Comparison of ENCODE assay signal across 25 mouse cellular contexts in the genomic region with DNA sequence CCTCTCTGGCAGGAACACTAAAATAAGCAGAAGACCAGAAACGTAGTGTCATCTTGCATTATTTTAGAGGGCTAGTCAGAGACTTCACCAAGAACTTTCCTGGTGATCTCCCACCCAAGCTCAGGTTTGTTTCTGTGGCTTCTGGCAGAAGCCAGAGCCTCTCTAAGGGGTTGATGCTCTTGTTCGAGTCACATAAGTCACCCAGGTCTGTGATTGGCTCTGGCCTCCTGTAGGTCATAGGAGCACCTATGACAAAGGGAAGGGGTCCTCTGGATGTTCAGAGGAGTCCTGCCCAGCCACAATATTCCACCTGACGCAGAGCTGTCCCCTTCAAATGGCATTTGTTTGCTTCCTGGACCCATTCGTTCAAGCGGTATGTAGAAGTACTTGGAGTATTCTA. TPM values are rescaled to one million over a fixed set of nuclear protein-coding genes. Genes with fewer than 3 reads are reported as not detected.
DNase-seq lines count a peak whose midpoint lies in the region; ATAC-seq and TF ChIP-seq lines count a peak whose summit lies in the region.
"Had no signal": no experiment of that assay in that cellular context is flagged by ENCODE, and none has a peak within 500 bp of the region (broad histone marks: within the 10 kb centered on the region; RNA-seq: fewer than 3 reads in every experiment).

A gene (plus strand): TSS at position 301 of the 400 bp plus-strand sequence.

- no peak within 1 kb of the TSS for H3K4me3 ChIP-seq in heart, embryonic 12.5 days
- no peak within 1 kb of the TSS for H3K4me3 ChIP-seq in CH12.LX (replicated peaks in 1 of 3; ENCODE audit: low read depth in 2 of 3, low read length in 2 of 3, poor library complexity in 1 of 3)
- no peak within 1 kb of the TSS for H3K4me3 ChIP-seq in midbrain, embryonic 11.5 days (ENCODE audit: low read depth, low read length)
- H3K4me3 ChIP-seq: embryonic facial prominence, embryonic 15.5 days; erythroblast, embryonic 14.5 days; forebrain, embryonic 12.5 days; heart, embryonic 10.5 days; heart, embryonic 15.5 days; hindbrain, embryonic 10.5 days had no signal

- peaks cover 8% of the 10 kb centered on the region; the same call in 1 of the 2 replicates for H3K4me1 ChIP-seq in heart, embryonic 12.5 days (replicated peaks)
- no peaks in the 10 kb centered on the region for H3K4me1 ChIP-seq in CH12.LX (ENCODE audit: control insufficient read depth in 1 of 2, insufficient read depth in 2 of 2)
- no peaks in the 10 kb centered on the region for H3K4me1 ChIP-seq in midbrain, embryonic 11.5 days (ENCODE audit: control insufficient read depth, insufficient read depth, low read length)
- H3K4me1 ChIP-seq: embryonic facial prominence, embryonic 15.5 days; forebrain, embryonic 12.5 days; heart, embryonic 10.5 days; hindbrain, embryonic 10.5 days had no signal

- no peaks in the 10 kb centered on the region for H3K27me3 ChIP-seq in heart, embryonic 12.5 days (replicated peaks)
- H3K27me3 ChIP-seq in CH12.LX (replicated peaks), result no peaks in the 10 kb centered on the region
- H3K27me3 ChIP-seq in midbrain, embryonic 11.5 days (ENCODE audit: control insufficient read depth, insufficient read depth, low read length), result no peaks in the 10 kb centered on the region
- H3K27me3 ChIP-seq: embryonic facial prominence, embryonic 15.5 days; forebrain, embryonic 12.5 days; heart, embryonic 15.5 days had no signal

- H3K4me2 ChIP-seq in heart, embryonic 12.5 days, result no peak within 1 kb of the TSS
- no peak within 1 kb of the TSS for H3K4me2 ChIP-seq in CH12.LX (ENCODE audit: insufficient read depth, low read depth, poor library complexity, severe bottlenecking)
- no peak within 1 kb of the TSS for H3K4me2 ChIP-seq in midbrain, embryonic 11.5 days
- H3K4me2 ChIP-seq: embryonic facial prominence, embryonic 15.5 days; forebrain, embryonic 12.5 days; heart, embryonic 15.5 days; hindbrain, embryonic 14.5 days had no signal

- no peaks in the 10 kb centered on the region for H3K36me3 ChIP-seq in heart, embryonic 12.5 days
- H3K36me3 ChIP-seq in CH12.LX (replicated peaks in 1 of 2; ENCODE audit: control insufficient read depth in 1 of 2, insufficient read depth in 1 of 2, low read length in 1 of 2), result no peaks in the 10 kb centered on the region
- no peaks in the 10 kb centered on the region for H3K36me3 ChIP-seq in midbrain, embryonic 11.5 days (ENCODE audit: control insufficient read depth, insufficient read depth, low read length)
- H3K36me3 ChIP-seq: embryonic facial prominence, embryonic 15.5 days; forebrain, embryonic 12.5 days; heart, embryonic 10.5 days; heart, embryonic 15.5 days; hindbrain, embryonic 10.5 days had no signal

- no peak within 1 kb of the TSS for H3K27ac ChIP-seq in heart, embryonic 12.5 days (ENCODE audit: poor library complexity, severe bottlenecking)
- H3K27ac ChIP-seq in CH12.LX (ENCODE audit: insufficient read depth, low read depth), result no peak within 1 kb of the TSS
- H3K27ac ChIP-seq in midbrain, embryonic 11.5 days (ENCODE audit: low read depth, low read length), result no peak within 1 kb of the TSS
- H3K27ac ChIP-seq: embryonic facial prominence, embryonic 15.5 days; forebrain, embryonic 12.5 days; heart, embryonic 10.5 days; heart, embryonic 15.5 days; hindbrain, embryonic 10.5 days; hindbrain, embryonic 14.5 days had no signal

- TF ChIP-seq EP300 in CH12.LX (IDR thresholded peaks at IDR 0.05; ENCODE audit: low read length), result no peak

- DNase-seq in heart, adult 11 months, result peak; percentile 41
- DNase-seq in CH12.LX (ENCODE audit: extremely low read depth), result no peak
- no peak for DNase-seq in midbrain, embryonic 11.5 days (ENCODE audit: low spot score, missing footprints)
- no peak for DNase-seq in Muller cell, postnatal 12 days (ENCODE audit: inconsistent ontology term)
- no peak for DNase-seq in layer of hippocampus, adult 8-10 months (ENCODE audit: low spot score in 2 of 2)
- DNase-seq: adrenal gland, postnatal 10 days; cerebellum, adult 11-12 months; cerebellum, adult 9-10 months; cerebellum, postnatal 36 days; gastrocnemius, postnatal 25 days; heart, adult 18-20 months; heart, postnatal 14 days had no signal

- TF ChIP-seq CTCF in CH12.LX (conservative IDR thresholded peaks at IDR 0.05 in 1 of 2, IDR thresholded peaks at IDR 0.05 in 1 of 2; ENCODE audit: low read depth in 2 of 2, low read length in 2 of 2), result no peak

- TF ChIP-seq POLR2A in CH12.LX (IDR thresholded peaks at IDR 0.05; ENCODE audit: low read depth, low read length), result no peak

- 81% methylated on average over 5 of the region's 5 CpGs for WGBS in heart, embryonic 12.5 days
- 88% methylated on average over 5 of the region's 5 CpGs for WGBS in midbrain, embryonic 11.5 days

- H3K79me2 ChIP-seq in CH12.LX (replicated peaks; ENCODE audit: control insufficient read depth, extremely low read depth, insufficient read depth, poor library complexity, severe bottlenecking), result no peaks in the 10 kb centered on the region

- in situ Hi-C loops in CH12.LX (cut with MboI; ENCODE audit: low pct_ligation_motif_present, low pct_unique_long_range_greater_than_20kb, low sequenced_read_pairs), result no loop called here

- no peak within 1 kb of the TSS for H3K9ac ChIP-seq in heart, embryonic 12.5 days
- H3K9ac ChIP-seq in CH12.LX (ENCODE audit: insufficient read depth, low read depth), result no peak within 1 kb of the TSS
- no peak within 1 kb of the TSS for H3K9ac ChIP-seq in midbrain, embryonic 11.5 days (ENCODE audit: low read length)
- H3K9ac ChIP-seq: embryonic facial prominence, embryonic 15.5 days; forebrain, embryonic 12.5 days; heart, embryonic 15.5 days; hindbrain, embryonic 14.5 days had no signal

- H3K9me3 ChIP-seq in heart, embryonic 12.5 days (replicated peaks), result no peaks in the 10 kb centered on the region
- no peaks in the 10 kb centered on the region for H3K9me3 ChIP-seq in CH12.LX (replicated peaks; ENCODE audit: low read length)
- no peaks in the 10 kb centered on the region for H3K9me3 ChIP-seq in midbrain, embryonic 11.5 days (ENCODE audit: control insufficient read depth, low read length)
- H3K9me3 ChIP-seq: embryonic facial prominence, embryonic 15.5 days; forebrain, embryonic 12.5 days; heart, embryonic 10.5 days; heart, embryonic 15.5 days; hindbrain, embryonic 10.5 days had no signal

- TF ChIP-seq RAD21 in CH12.LX (IDR thresholded peaks at IDR 0.05; ENCODE audit: low read depth, low read length), result no peak

- dilution Hi-C loops in CH12.LX (cut with MboI; ENCODE audit: extremely low pct_ligation_motif_present, extremely low pct_unique_long_range_greater_than_20kb, low sequenced_read_pairs), result no loop called here

- ATAC-seq in heart, embryonic 12.5 days (ENCODE audit: insufficient number of reproducible peaks, low FRiP score), result no peak
- ATAC-seq in granulocyte monocyte progenitor cell, adult 5-6 weeks (replicated peaks; ENCODE audit: poor library complexity, severe bottlenecking), result no peak
- ATAC-seq in megakaryocyte progenitor cell, adult 5-6 weeks (replicated peaks; ENCODE audit: poor library complexity), result no peak
- no peak for ATAC-seq in midbrain, embryonic 11.5 days (ENCODE audit: low FRiP score)
- ATAC-seq: forebrain, embryonic 16.5 days; intestine, postnatal 0 days had no signal

TF ChIP-seq in CH12.LX, 34 proteins besides CTCF, POLR2A, EP300 and RAD21:
- TF ChIP-seq MYC (IDR thresholded peaks at IDR 0.05; ENCODE audit: low read depth, low read length) (no peak), ZKSCAN1 (IDR thresholded peaks at IDR 0.05; ENCODE audit: borderline replicate concordance, low read depth, low read length) (no peak), BHLHE40 (IDR thresholded peaks at IDR 0.05; ENCODE audit: low read depth, low read length) (no peak), JUND (conservative IDR thresholded peaks at IDR 0.05; ENCODE audit: low read depth, low read length) (no peak), RCOR1 (conservative IDR thresholded peaks at IDR 0.05; ENCODE audit: low read depth, low read length) (no peak)

RNA-seq across cellular contexts. Expression of the gene that starts here (rescaled TPM):
- polyA plus RNA-seq in heart, embryonic 12.5 days (2016; fragmentation: Nextera tagmentation; extraction: Ambion mirVana), result 2.6 and 3.5 TPM in 2 replicates
- total RNA-seq in CH12.LX (2012; rRNA removed) (9.1 and 17.5 TPM in 2 replicates), CH12.LX (2014; rRNA removed) (12.2 and 16.7 TPM in 2 replicates)
- 10.6 and 11.4 TPM in 2 replicates for polyA plus RNA-seq in CH12.LX (2012; ENCODE audit: insufficient read length, low read depth)
- 32.2 and 34.1 TPM in 2 replicates for total RNA-seq in granulocyte monocyte progenitor cell, adult 5-6 weeks (2014; fragmentation: Nextera tagmentation)
- 21.5 and 26.1 TPM in 2 replicates for total RNA-seq in granulocyte monocyte progenitor cell, adult 5-6 weeks (2017)
- 36.2 and 42.3 TPM in 2 replicates for total RNA-seq in megakaryocyte progenitor cell, adult 5-6 weeks (2015)
- total RNA-seq in megakaryocyte progenitor cell, adult 5-6 weeks (2017), result 22.0 and 25.5 TPM in 2 replicates
- 2.1 and 2.5 TPM in 2 replicates for polyA plus RNA-seq in midbrain, embryonic 11.5 days (2014; fragmentation: Nextera tagmentation; extraction: Ambion mirVana)
- total RNA-seq in layer of hippocampus, adult 8-10 months (2022), result 1 to 10 TPM in 2 of 4 experiments, under 1 TPM in 2; 0.61 to 1.1 (median 1.0) TPM
- total RNA-seq: gastrocnemius, postnatal 25 days had no signal
- polyA plus RNA-seq: C2C12; erythroblast, embryonic 14.5 days had no signal

Comparison
In these comparisons a context has a peak if more than half of its experiments do, and no peak if none do; other contexts are left out.
1. RNA of the gene that starts here (total RNA-seq): 22.0 to 42.3 TPM in megakaryocyte progenitor cell, adult 5-6 weeks, 21.5 to 34.1 TPM in granulocyte monocyte progenitor cell, adult 5-6 weeks and 9.1 to 17.5 TPM in CH12.LX; 0.61 to 1.1 TPM in layer of hippocampus, adult 8-10 months; every median in the first group is over 4 times any median in the second.